Mouse (Mus musculus) CD8-positive naive resting alpha-beta T cell, adult 57 days (primary cell): Measurements from ENCODE around the gene Nynrin. TPM values are rescaled to one million over a fixed set of nuclear protein-coding genes. Genes with fewer than 3 reads are reported as not detected.

ENCODE experiments used
- total RNA-seq: library from RNA; stranded (reverse); gene quantifications from one replicate; pipeline ENCODE4 v1.2.4, GENCODE M21; 2023

The Nynrin gene
- 0.43 TPM for total RNA-seq

GRCm38 (mm10) chr14:55853621-55854285 lies at the start of gene Nynrin:
Nynrin (plus strand) TSS chr14:55854010.

GRCm38 (mm10) chr14:55822991-55823762 lies 30.6 kb upstream of the Nynrin start, which contains the start of gene Nfatc4:
Nfatc4 (plus strand) TSS chr14:55823144.

DNA sequence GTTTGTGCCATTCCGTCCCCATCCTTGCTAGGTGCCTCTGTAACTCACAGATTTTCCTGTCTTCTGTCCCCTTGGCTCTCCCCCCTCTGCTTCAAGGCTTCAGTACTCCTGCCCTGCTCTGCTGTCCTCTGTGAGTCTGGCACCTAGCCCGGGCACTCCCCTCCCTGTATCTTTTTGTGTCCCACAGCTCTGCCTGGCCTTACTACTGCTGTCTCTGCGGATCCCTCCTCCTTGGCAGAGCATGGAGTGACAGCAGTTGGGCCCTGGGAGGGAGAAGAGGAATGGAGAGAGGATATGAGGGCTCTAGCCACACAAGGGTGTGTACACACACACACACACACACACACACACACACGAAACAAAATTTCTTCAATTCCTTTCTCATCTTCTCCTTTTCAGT lies 30.4 kb downstream of the Nynrin start, which contains the start of gene Cbln3:
Gene Cbln3, minus strand, starts transcription at position 227 of the 400 bp plus-strand sequence.

DNA sequence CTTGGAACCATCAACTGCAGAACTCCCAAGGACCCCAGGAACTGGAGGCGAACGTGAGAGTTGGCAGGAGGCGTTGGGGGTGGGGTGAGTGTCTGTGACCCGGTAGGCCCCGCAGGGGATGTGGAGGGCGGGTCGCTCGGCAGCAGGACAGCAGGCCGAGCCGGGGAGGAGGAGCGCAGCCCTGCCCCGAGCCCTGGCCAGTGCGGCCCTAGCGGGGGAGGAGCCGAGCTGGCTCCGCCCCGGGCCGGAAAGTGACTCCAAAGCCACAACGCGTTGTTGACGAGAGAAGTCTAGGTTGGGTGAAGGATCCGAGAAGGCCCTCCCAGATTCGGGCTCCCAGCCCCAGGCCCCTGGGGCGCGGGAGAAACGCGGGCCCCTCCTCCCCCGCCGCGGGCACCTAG lies 30.9 kb downstream of the Nynrin start, which contains the start of gene Khnyn:
Gene Khnyn, plus strand, starts transcription at position 235 of the 401 bp plus-strand sequence.

DNA sequence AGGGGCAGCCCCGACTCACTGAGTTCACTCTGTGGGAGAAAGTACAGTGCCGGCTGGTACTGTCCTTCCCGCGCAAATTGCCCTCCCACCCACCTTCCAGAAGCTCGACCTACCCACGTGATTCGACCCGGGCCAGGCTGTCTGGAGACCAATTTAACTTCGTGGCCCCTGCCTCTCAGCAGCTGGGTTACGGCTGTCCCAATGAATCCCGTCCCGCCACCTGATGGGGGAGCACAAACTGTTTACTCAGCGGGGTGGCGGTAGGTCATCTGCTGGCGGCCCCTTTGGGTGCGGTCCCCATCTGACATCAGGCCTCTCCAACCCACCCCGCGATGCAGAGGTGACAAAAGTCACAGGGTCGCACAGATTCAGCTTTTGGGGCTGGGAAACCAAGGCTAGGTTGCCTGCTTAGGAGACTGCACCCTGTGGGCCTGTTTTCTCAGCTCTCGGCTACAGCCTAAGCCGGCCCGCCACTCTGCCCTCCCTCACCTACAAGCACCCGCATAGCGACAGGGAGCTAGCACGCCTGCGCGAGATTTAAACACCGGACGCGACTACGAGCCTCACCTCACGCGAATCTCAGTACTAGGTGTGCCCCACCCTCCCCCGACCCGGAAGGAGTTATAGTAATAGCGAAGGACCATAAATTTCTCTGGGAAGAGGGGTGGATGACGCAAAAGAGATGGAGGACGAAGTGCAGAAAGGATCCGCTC lies 46.0 kb downstream of the Nynrin start, which contains the start of gene Sdr39u1:
Gene Sdr39u1, minus strand, starts transcription at position 593 of the 713 bp plus-strand sequence.

Other genes starting within 250 kb of the Nynrin start
- not detected for gene Rec8, start 236.0 kb upstream of the Nynrin start, total RNA-seq
- gene Ipo4, start 218.1 kb upstream of the Nynrin start, total RNA-seq: 65.4 TPM
- gene Gm49378, start 216.1 kb upstream of the Nynrin start, total RNA-seq: 4.2 TPM
- 40.1 TPM for gene Tm9sf1, start 210.2 kb upstream of the Nynrin start, total RNA-seq
- 4.1 TPM for gene Tssk4, start 203.8 kb upstream of the Nynrin start, total RNA-seq
- gene Mdp1, start 193.5 kb upstream of the Nynrin start, total RNA-seq: 45.7 TPM
- 18.6 TPM for gene Gmpr2, start 182.1 kb upstream of the Nynrin start, total RNA-seq
- 164 TPM for gene Nedd8, start 181.9 kb upstream of the Nynrin start, total RNA-seq
- 101 TPM for gene Tinf2, start 172.2 kb upstream of the Nynrin start, total RNA-seq
- gene Tgm1, start 140.1 kb upstream of the Nynrin start, total RNA-seq: 0.95 TPM
- 85.8 TPM for gene Rabggta, start 131.7 kb upstream of the Nynrin start, total RNA-seq
- gene Dhrs1, start 108.3 kb upstream of the Nynrin start, total RNA-seq: 11.6 TPM
- 30.4 TPM for gene Nop9, start 108.3 kb upstream of the Nynrin start, total RNA-seq
- not detected for gene Cideb, start 95.6 kb upstream of the Nynrin start, total RNA-seq
- gene Ltb4r2, start 92.6 kb upstream of the Nynrin start, total RNA-seq: 0.18 TPM
- 0.37 TPM for gene Ltb4r1, start 88.0 kb upstream of the Nynrin start, total RNA-seq
- 0.52 TPM for gene Adcy4, start 69.9 kb upstream of the Nynrin start, total RNA-seq
- 40.3 TPM for gene Ripk3, start 65.1 kb upstream of the Nynrin start, total RNA-seq
- gene Nfatc4, start 30.9 kb upstream of the Nynrin start, total RNA-seq: not detected
- gene Cbln3, start 30.4 kb downstream of the Nynrin start, total RNA-seq: not detected
- gene Khnyn, start 30.9 kb downstream of the Nynrin start, total RNA-seq: 63.1 TPM
- 44.2 TPM for gene Sdr39u1, start 46.3 kb downstream of the Nynrin start, total RNA-seq
- gene Cma1, start 90.7 kb downstream of the Nynrin start, total RNA-seq: not detected
- not detected for gene Cma2, start 97.0 kb downstream of the Nynrin start, total RNA-seq
- not detected for gene Mcpt1, start 164.0 kb downstream of the Nynrin start, total RNA-seq
- not detected for gene Mcpt9, start 176.5 kb downstream of the Nynrin start, total RNA-seq
- gene Mcpt2, start 188.0 kb downstream of the Nynrin start, total RNA-seq: not detected
- gene Mcpt4, start 208.3 kb downstream of the Nynrin start, total RNA-seq: not detected
- gene Mcpt8, start 231.3 kb downstream of the Nynrin start, total RNA-seq: not detected
- gene Ctsg, start 248.6 kb downstream of the Nynrin start, total RNA-seq: not detected